Mouse (Mus musculus) lung, embryonic 16.5 days (tissue): ENCODE data around the gene Eid3. TPM values are rescaled to one million over a fixed set of nuclear protein-coding genes. Genes with fewer than 3 reads are reported as not detected.

ENCODE experiments used
- ATAC-seq: fragments of 200-750 bp; cut with Nextera tagmentation; 2 replicates; pipeline ENCODE4 v1.8.0; 2017; ENCODE audit warnings: low read depth, mild to moderate bottlenecking, moderate library complexity
- H3K27ac ChIP-seq: fragments of 300-500 bp; sonication (generic); 2 replicates; pipeline ENCODE4 v1.5.1; 2014; ENCODE audit warnings: mild to moderate bottlenecking, control low read depth, low read length
- H3K27me3 ChIP-seq: fragments of 300-500 bp; sonication (generic); 2 replicates; pipeline ENCODE4 v1.6.1; 2014; ENCODE audit warnings: low read depth, low read length, mixed read lengths; ENCODE audit not compliant: control insufficient read depth, insufficient read depth
- H3K36me3 ChIP-seq: fragments of 300-500 bp; sonication (generic); 2 replicates; pipeline ENCODE4 v1.6.1; 2014; ENCODE audit warnings: low read length; ENCODE audit not compliant: control insufficient read depth, insufficient read depth
- H3K4me1 ChIP-seq: fragments of 300-500 bp; sonication (generic); replicated peaks from 2 replicates; pipeline ENCODE4 v1.6.1; 2014; ENCODE audit warnings: low read length, mixed read lengths; ENCODE audit not compliant: control insufficient read depth, insufficient read depth
- H3K4me2 ChIP-seq: fragments of 300-500 bp; sonication (generic); 2 replicates; pipeline ENCODE4 v1.6.1; 2014; ENCODE audit warnings: low read depth, low read length, control low read depth
- H3K4me3 ChIP-seq: fragments of 300-500 bp; sonication (generic); 2 replicates; pipeline ENCODE4 v1.5.1; 2014; ENCODE audit warnings: mild to moderate bottlenecking, low read length, control low read depth
- H3K9ac ChIP-seq: fragments of 300-500 bp; sonication (generic); 2 replicates; pipeline ENCODE4 v1.6.1; 2014; ENCODE audit warnings: low read length, control low read depth
- H3K9me3 ChIP-seq: fragments of 300-500 bp; sonication (generic); 2 replicates; pipeline ENCODE4 v1.6.1; 2016; ENCODE audit warnings: low read length; ENCODE audit not compliant: control insufficient read depth
- WGBS: fragments of 180-500 bp; shearing (Covaris S2); extraction: QIAGEN DNeasy Blood & Tissue Kit; methylation state at CpG from one replicate; pipeline ENCODE4 v1.1.7; 2014; 5-methylcytosine and 5-hydroxymethylcytosine counted together
- polyA plus RNA-seq: library from polyadenylated mRNA; unstranded; fragments of >200 nt; fragmentation: Nextera tagmentation; extraction: Ambion mirVana; gene quantifications from 2 replicates; pipeline ENCODE4 v1.2.1, GENCODE M21; 2015

Eid3 gene
- polyA plus RNA-seq, 1 experiment from 2014 or later, result 0.23 TPM

DNA sequence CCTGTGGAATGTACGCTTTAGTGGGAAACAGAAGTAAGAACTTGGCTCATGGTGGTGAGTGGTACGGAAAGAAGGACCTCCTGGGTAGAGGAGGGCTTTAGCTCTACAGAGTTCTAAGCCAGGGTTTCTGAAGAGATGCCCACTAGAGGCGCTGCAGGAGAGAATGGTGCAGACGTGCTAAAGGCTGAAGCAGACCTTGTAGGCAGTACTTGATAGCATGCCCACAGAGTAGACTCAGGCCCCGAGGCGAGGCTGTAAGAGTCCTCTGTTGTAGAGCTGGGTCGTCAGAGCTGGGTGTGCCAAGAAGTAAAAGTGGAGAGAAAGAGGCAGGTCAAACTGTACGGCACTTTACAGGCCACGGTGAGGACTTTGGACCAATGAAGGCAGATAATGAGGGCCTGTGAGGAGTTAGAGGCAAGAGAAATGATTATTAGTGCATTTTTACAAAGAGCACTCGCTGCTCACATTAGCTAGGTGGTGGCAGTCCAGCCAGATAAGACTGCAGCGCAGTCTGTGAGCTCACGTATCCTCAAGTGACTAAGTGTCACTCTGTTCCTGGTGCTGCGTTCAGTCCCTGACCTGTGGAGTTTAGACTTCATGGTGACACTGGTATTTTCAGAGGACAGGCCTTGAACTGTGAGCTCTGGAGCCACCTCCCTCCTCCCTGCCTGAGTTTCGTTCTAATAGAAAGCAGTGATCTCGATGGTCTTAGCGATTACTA lies 9.8 kb downstream of the Eid3 start:
- Histone ChIP-seq H3K9ac (no peak overlapping the region), H3K4me3 (no peak overlapping the region), H3K27me3 (no peaks in the 10 kb centered on the region), H3K36me3 (peaks cover 44% of the 10 kb centered on the region), H3K27ac (no peak overlapping the region), H3K9me3 (no peaks in the 10 kb centered on the region), H3K4me2 (no peak overlapping the region), H3K4me1 (no peaks in the 10 kb centered on the region)
- no peak for ATAC-seq
- 73% methylated on average over 16 of the region's 16 CpGs for WGBS

- no peak for ATAC-seq
- 73% methylated on average over 6 of the region's 6 CpGs for WGBS
- H3K9me3 ChIP-seq, result no peaks in the 10 kb centered on the region
- H3K9ac ChIP-seq, result no peak overlapping the region
- peaks cover 42% of the 10 kb centered on the region for H3K36me3 ChIP-seq
- H3K27me3 ChIP-seq, result no peaks in the 10 kb centered on the region
- H3K27ac ChIP-seq, result no peak overlapping the region
- no peak overlapping the region for H3K4me2 ChIP-seq
- peaks cover 3% of the 10 kb centered on the region for H3K4me1 ChIP-seq
- no peak overlapping the region for H3K4me3 ChIP-seq
These were observed 20.9 kb downstream of the Eid3 start for GRCm38 (mm10) chr10:82887354-82887753.

- H3K36me3 ChIP-seq, result peaks cover 37% of the 10 kb centered on the region
- H3K27me3 ChIP-seq, result no peaks in the 10 kb centered on the region
- no peak overlapping the region for H3K9ac ChIP-seq
- no peak overlapping the region for H3K27ac ChIP-seq
- no peak overlapping the region for H3K4me2 ChIP-seq
- ATAC-seq, result no peak
- WGBS, result 79% methylated on average over 8 of the region's 8 CpGs
- peaks cover 3% of the 10 kb centered on the region for H3K4me1 ChIP-seq
- H3K9me3 ChIP-seq, result no peaks in the 10 kb centered on the region
- no peak overlapping the region for H3K4me3 ChIP-seq
These were observed 22.1 kb downstream of the Eid3 start for GRCm38 (mm10) chr10:82888576-82888975.

GRCm38 (mm10) chr10:82889447-82889973 lies 23.1 kb downstream of the Eid3 start:
- peak; percentile 84 for ATAC-seq
- 40% methylated on average over 9 of the region's 9 CpGs for WGBS

DNA sequence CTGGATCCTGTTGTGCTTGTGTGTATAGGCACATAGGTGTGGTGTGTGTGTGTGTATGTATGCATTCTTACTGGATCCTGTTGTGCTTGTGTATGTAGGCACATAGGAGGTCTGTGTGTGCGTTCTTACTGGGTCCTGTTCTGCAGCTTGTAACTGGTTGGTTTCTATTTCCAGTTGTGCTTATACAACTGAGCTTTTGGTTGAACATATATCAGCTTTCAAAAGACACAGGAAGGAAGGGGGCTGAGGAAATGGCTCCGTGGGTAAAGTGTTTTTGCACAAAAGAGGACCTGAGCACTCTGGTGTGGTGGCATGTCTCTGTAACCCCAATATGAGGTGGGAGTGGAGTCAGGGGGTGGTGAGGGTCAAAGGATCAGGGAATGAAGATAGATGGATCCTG lies 24.5 kb downstream of the Eid3 start:
- peaks cover 28% of the 10 kb centered on the region for H3K36me3 ChIP-seq
- H3K9me3 ChIP-seq, result no peaks in the 10 kb centered on the region
- H3K27ac ChIP-seq, result no peak overlapping the region
- ATAC-seq, result no peak
- 73% methylated on average over 2 of the region's 2 CpGs for WGBS
- peaks cover 3% of the 10 kb centered on the region for H3K4me1 ChIP-seq
- H3K27me3 ChIP-seq, result no peaks in the 10 kb centered on the region
- H3K4me3 ChIP-seq, result no peak overlapping the region
- no peak overlapping the region for H3K4me2 ChIP-seq
- H3K9ac ChIP-seq, result no peak overlapping the region

More at GRCm38 (mm10) chr10:82889447-82889973, 23.1 kb downstream of the Eid3 start:
- Histone ChIP-seq H3K4me3 (no peak overlapping the region), H3K9ac (no peak overlapping the region), H3K9me3 (no peaks in the 10 kb centered on the region), H3K4me1 (peaks cover 3% of the 10 kb centered on the region), H3K4me2 (no peak overlapping the region), H3K36me3 (peaks cover 32% of the 10 kb centered on the region), H3K27me3 (no peaks in the 10 kb centered on the region), H3K27ac (no peak overlapping the region; the same call in 1 of the 2 replicates)

- H3K36me3 ChIP-seq, result peaks cover 31% of the 10 kb centered on the region
- no peaks in the 10 kb centered on the region for H3K9me3 ChIP-seq
- no peak overlapping the region for H3K9ac ChIP-seq
- no peaks in the 10 kb centered on the region for H3K27me3 ChIP-seq
- no peak for ATAC-seq
- 80% methylated on average over 7 of the region's 7 CpGs for WGBS
- no peak overlapping the region for H3K4me3 ChIP-seq
- H3K4me2 ChIP-seq, result no peak overlapping the region
- peaks cover 3% of the 10 kb centered on the region for H3K4me1 ChIP-seq
- no peak overlapping the region for H3K27ac ChIP-seq
These were observed 25.0 kb downstream of the Eid3 start for GRCm38 (mm10) chr10:82891427-82891826.

- Histone ChIP-seq H3K4me2 (no peak overlapping the region), H3K9me3 (no peaks in the 10 kb centered on the region), H3K27me3 (no peaks in the 10 kb centered on the region), H3K36me3 (peaks cover 33% of the 10 kb centered on the region), H3K4me1 (peaks cover 3% of the 10 kb centered on the region), H3K27ac (no peak overlapping the region), H3K4me3 (no peak overlapping the region), H3K9ac (no peak overlapping the region)
- no peak for ATAC-seq
- WGBS, result 91% methylated on average over 9 of the region's 9 CpGs
These were observed 26.1 kb downstream of the Eid3 start for GRCm38 (mm10) chr10:82892442-82893055.

DNA sequence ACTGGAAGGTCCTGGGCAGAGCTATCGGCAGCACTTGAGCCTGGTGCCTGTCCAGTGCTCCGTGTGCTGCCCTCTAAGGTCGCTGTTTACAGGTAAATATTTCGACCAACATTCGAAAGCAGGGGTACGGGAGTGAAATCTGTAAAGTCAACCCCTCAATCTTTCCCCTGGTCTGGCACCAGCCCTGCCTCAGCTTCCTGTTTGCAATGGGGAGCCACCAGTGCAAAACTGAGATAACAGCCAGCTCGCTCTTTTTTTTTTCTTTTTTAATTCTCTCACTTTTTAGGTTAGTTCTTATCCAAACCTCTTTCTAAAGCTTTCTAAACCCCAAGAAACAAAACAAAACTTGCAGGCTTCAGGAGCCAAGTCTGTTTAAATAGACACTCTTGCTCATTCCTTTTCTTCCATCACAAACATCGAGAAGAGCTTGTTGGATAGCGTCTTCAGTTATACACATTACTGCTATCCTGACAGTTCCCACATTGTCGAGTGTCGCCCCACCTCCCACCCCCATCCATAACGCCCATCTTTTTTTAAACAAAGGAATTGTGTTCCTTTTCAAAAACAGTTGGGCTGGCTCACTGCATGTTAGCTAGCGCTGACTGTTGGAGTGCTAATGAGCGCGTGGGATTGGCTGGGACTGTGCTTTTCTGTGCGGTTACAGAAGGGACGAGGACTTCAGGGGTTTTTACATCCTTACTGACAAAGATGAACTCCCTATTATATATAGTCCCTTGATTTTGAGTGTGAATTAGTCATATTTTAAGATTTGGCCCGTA lies 27.6 kb downstream of the Eid3 start:
- peaks cover 34% of the 10 kb centered on the region for H3K36me3 ChIP-seq
- no peak overlapping the region for H3K4me3 ChIP-seq
- H3K9me3 ChIP-seq, result no peaks in the 10 kb centered on the region
- H3K4me2 ChIP-seq, result no peak overlapping the region
- no peak overlapping the region for H3K9ac ChIP-seq
- no peaks in the 10 kb centered on the region for H3K27me3 ChIP-seq
- ATAC-seq, result no peak
- H3K4me1 ChIP-seq, result peaks cover 6% of the 10 kb centered on the region
- 62% methylated on average over 18 of the region's 18 CpGs for WGBS
- H3K27ac ChIP-seq, result no peak overlapping the region

GRCm38 (mm10) chr10:82897936-82898335 lies 31.5 kb downstream of the Eid3 start:
- no peak overlapping the region for H3K9ac ChIP-seq
- no peaks in the 10 kb centered on the region for H3K27me3 ChIP-seq
- H3K4me2 ChIP-seq, result no peak overlapping the region
- H3K4me3 ChIP-seq, result no peak overlapping the region
- ATAC-seq, result no peak
- WGBS, result 79% methylated on average over 13 of the region's 13 CpGs
- peaks cover 13% of the 10 kb centered on the region; the same call in 1 of the 2 replicates for H3K4me1 ChIP-seq
- no peaks in the 10 kb centered on the region for H3K9me3 ChIP-seq
- H3K27ac ChIP-seq, result no peak overlapping the region
- peaks cover 20% of the 10 kb centered on the region for H3K36me3 ChIP-seq
